Comparison of ENCODE assay signal across 8 mouse cellular contexts in genomic region chr13:21253569-21253968, GRCm38 (mm10). TPM values are rescaled to one million over a fixed set of nuclear protein-coding genes. Genes with fewer than 3 reads are reported as not detected.
DNase-seq lines count a peak whose midpoint lies in the region; ATAC-seq and TF ChIP-seq lines count a peak whose summit lies in the region.

No protein-coding gene starts in this region.

- 2% methylated on average over 12 of the region's 12 CpGs for WGBS in cerebellum, adult 2 months
- 2% methylated on average over 12 of the region's 12 CpGs for WGBS in liver, embryonic 13.5 days (ENCODE audit: insufficient replicate concordance)

- no peaks in the 10 kb centered on the region for H3K27me3 ChIP-seq in cerebellum, adult 2 months (ENCODE audit: control insufficient read depth, insufficient read depth, low read length)
- H3K27me3 ChIP-seq in megakaryocyte, embryonic 14.5 days (replicated peaks), result peaks cover 44% of the 10 kb centered on the region
- peaks cover 39% of the 10 kb centered on the region for H3K27me3 ChIP-seq in liver, embryonic 13.5 days

- H3K4me2 ChIP-seq in liver, embryonic 13.5 days, result peak overlapping the region; percentile 74

- no peak for TF ChIP-seq CTCF in cerebellum, adult 2 months (IDR thresholded peaks at IDR 0.05; ENCODE audit: borderline replicate concordance, insufficient read depth, low read depth, low read length)

- DNase-seq in cerebellum, adult 2 months, result peak; percentile 24 to 38
- DNase-seq in cerebellum, adult 9-10 months, result no peak
- DNase-seq in liver, embryonic 13.5 days, result no peak
- no peak for DNase-seq in ovary, postnatal 14 days (ENCODE audit: low spot score)
- no peak for DNase-seq in adrenal gland, postnatal 14 days
- no peak for DNase-seq in thymus, postnatal 36 days

- H3K4me3 ChIP-seq in cerebellum, adult 2 months (replicated peaks; ENCODE audit: insufficient read depth, low read depth, low read length), result peak overlapping the region; percentile 58
- peak overlapping the region; percentile 88 for H3K4me3 ChIP-seq in megakaryocyte, embryonic 14.5 days (replicated peaks)
- H3K4me3 ChIP-seq in liver, embryonic 13.5 days (replicated peaks), result peak overlapping the region; percentile 65

- ATAC-seq in megakaryocyte, adult 5-6 weeks (ENCODE audit: poor library complexity, severe bottlenecking), result no peak
- peak; percentile 36; the same call in 1 of the 2 replicates for ATAC-seq in liver, embryonic 13.5 days (ENCODE audit: low read depth)

- no peaks in the 10 kb centered on the region for H3K36me3 ChIP-seq in megakaryocyte, embryonic 14.5 days (replicated peaks; ENCODE audit: low read length)
- H3K36me3 ChIP-seq in liver, embryonic 13.5 days, result no peaks in the 10 kb centered on the region

- H3K4me1 ChIP-seq in cerebellum, adult 2 months (ENCODE audit: control insufficient read depth, insufficient read depth, low read length), result no peaks in the 10 kb centered on the region; the same call in 1 of the 2 replicates
- H3K4me1 ChIP-seq in megakaryocyte, embryonic 14.5 days, result peaks cover 18% of the 10 kb centered on the region
- H3K4me1 ChIP-seq in liver, embryonic 13.5 days (replicated peaks), result peaks cover 19% of the 10 kb centered on the region

- no peak overlapping the region for H3K27ac ChIP-seq in cerebellum, adult 2 months (ENCODE audit: insufficient read depth, low read length)
- no peak overlapping the region for H3K27ac ChIP-seq in liver, embryonic 13.5 days

- no peaks in the 10 kb centered on the region for H3K9me3 ChIP-seq in megakaryocyte, embryonic 14.5 days
- no peaks in the 10 kb centered on the region for H3K9me3 ChIP-seq in liver, embryonic 13.5 days (replicated peaks)

- H3K9ac ChIP-seq in liver, embryonic 13.5 days, result peak overlapping the region; percentile 66

- no peak for TF ChIP-seq POLR2A in cerebellum, adult 2 months (IDR thresholded peaks at IDR 0.05; ENCODE audit: borderline replicate concordance, insufficient read depth, low read length)

RNA-seq across cellular contexts. Expression of gene Gpx5, which starts 39.0 kb away (rescaled TPM):
- polyA plus RNA-seq in cerebellum, adult 2 months (2012; rRNA removed), result not detected in 2 replicates
- not detected in 2 replicates for polyA plus RNA-seq in megakaryocyte, embryonic 14.5 days (2012; ENCODE audit: insufficient read depth, low replicate concordance)
- not detected in 2 replicates for total RNA-seq in megakaryocyte, adult 5-6 weeks (2015)
- not detected in 2 replicates for total RNA-seq in megakaryocyte, adult 5-6 weeks (2017)
- polyA plus RNA-seq in liver, embryonic 13.5 days (2015; fragmentation: Nextera tagmentation; extraction: Ambion mirVana), result not detected in 2 replicates
- not detected in 2 replicates for total RNA-seq in adrenal gland, postnatal 14 days (2021)

RNA-seq across cellular contexts. Expression of gene Gpx6, which starts 58.4 kb away (rescaled TPM):
- 0.25 and 0.33 TPM in 2 replicates for polyA plus RNA-seq in cerebellum, adult 2 months (2012; rRNA removed)
- polyA plus RNA-seq in megakaryocyte, embryonic 14.5 days (2012; ENCODE audit: insufficient read depth, low replicate concordance), result not detected in 2 replicates
- total RNA-seq in megakaryocyte, adult 5-6 weeks (2015), result not detected in 2 replicates
- not detected in 2 replicates for total RNA-seq in megakaryocyte, adult 5-6 weeks (2017)
- not detected in 2 replicates for polyA plus RNA-seq in liver, embryonic 13.5 days (2015; fragmentation: Nextera tagmentation; extraction: Ambion mirVana)
- total RNA-seq in adrenal gland, postnatal 14 days (2021), result not detected in 2 replicates

Comparison
In these comparisons a context has a peak if more than half of its experiments do, and no peak if none do; other contexts are left out.
1. DNase-seq: peak in cerebellum, adult 2 months (2 of 2); none in cerebellum, adult 9-10 months (single experiment), liver, embryonic 13.5 days (single experiment), ovary, postnatal 14 days (single experiment), adrenal gland, postnatal 14 days (single experiment) and thymus, postnatal 36 days (0 of 2).
2. Peak in every context shown above with its lines, with median percentiles within 50 percentile points of each other: H3K4me3 ChIP-seq.